Mouse (Mus musculus): ENCODE data around the gene Rbm8a.

DNA sequence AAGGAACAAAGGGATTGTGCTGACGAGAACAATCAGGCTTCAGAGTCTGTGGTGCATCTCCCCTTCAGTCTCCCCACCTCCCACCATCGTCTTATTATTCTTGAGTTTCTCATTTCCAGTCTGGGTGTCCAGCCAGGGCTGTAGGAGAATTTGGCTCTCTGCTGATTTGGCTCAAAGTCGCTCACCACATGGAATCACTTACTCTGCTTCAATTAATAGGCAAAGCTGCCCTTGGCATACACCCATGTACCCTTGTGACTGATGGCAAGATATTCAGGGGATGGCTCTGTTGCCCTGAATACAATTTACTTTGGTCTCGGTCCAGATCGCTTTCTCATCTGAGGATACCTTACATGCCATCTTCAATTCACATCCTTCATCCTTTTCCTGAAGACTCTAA is 26.4 kb upstream of the Rbm8a start:
- no peak for TF ChIP-seq POLR2A (IDR thresholded peaks at IDR 0.05; ENCODE audit: borderline replicate concordance, extremely low read depth, low read depth, low read length)
- no peak for TF ChIP-seq CTCF (IDR thresholded peaks at IDR 0.05; ENCODE audit: insufficient read depth, low read length)
